19 mouse cellular contexts compared by ENCODE assay signal in genomic region chr8:117854301-117854700, GRCm38 (mm10). TPM values are rescaled to one million over a fixed set of nuclear protein-coding genes. Genes with fewer than 3 reads are reported as not detected.
DNase-seq lines count a peak whose midpoint lies in the region; ATAC-seq and TF ChIP-seq lines count a peak whose summit lies in the region.
"Had no signal": no experiment of that assay in that cellular context is flagged by ENCODE, and none has a peak within 500 bp of the region (broad histone marks: within the 10 kb centered on the region; RNA-seq: fewer than 3 reads in every experiment).

No protein-coding gene starts in this region.

- H3K27me3 ChIP-seq in CH12.LX (replicated peaks), result no peaks in the 10 kb centered on the region
- no peaks in the 10 kb centered on the region for H3K27me3 ChIP-seq in liver, embryonic 14.5 days (ENCODE audit: control insufficient read depth, insufficient read depth, low read length)
- no peaks in the 10 kb centered on the region for H3K27me3 ChIP-seq in stomach, postnatal 0 days (ENCODE audit: control insufficient read depth, insufficient read depth, low read length)
- H3K27me3 ChIP-seq: heart, embryonic 12.5 days had no signal

- dilution Hi-C loops in CH12.LX (cut with MboI; ENCODE audit: extremely low pct_ligation_motif_present, extremely low pct_unique_long_range_greater_than_20kb, low sequenced_read_pairs), result no loop called here

- WGBS in liver, embryonic 14.5 days (ENCODE audit: insufficient replicate concordance), result 22% methylated on average over 11 of the region's 11 CpGs
- 81% methylated on average over 11 of the region's 11 CpGs for WGBS in stomach, postnatal 0 days

- in situ Hi-C loops in CH12.LX (cut with MboI; ENCODE audit: low pct_ligation_motif_present, low pct_unique_long_range_greater_than_20kb, low sequenced_read_pairs), result loop anchor here (25.0 kb wide), 1 partner anchor 217 kb away; no protein-coding TSS in a partner anchor

- peak; percentile 71 for ATAC-seq in liver, embryonic 14.5 days (ENCODE audit: insufficient read depth)
- peak; percentile 40 for ATAC-seq in megakaryocyte progenitor cell, adult 5-6 weeks (replicated peaks; ENCODE audit: poor library complexity)
- ATAC-seq in stomach, postnatal 0 days (ENCODE audit: low FRiP score, low TSS enrichment), result no peak
- ATAC-seq: forebrain, embryonic 14.5 days; hindbrain, embryonic 16.5 days had no signal

- no peak for TF ChIP-seq CTCF in CH12.LX (conservative IDR thresholded peaks at IDR 0.05 in 1 of 2, IDR thresholded peaks at IDR 0.05 in 1 of 2; ENCODE audit: low read depth in 2 of 2, low read length in 2 of 2)
- no peak for TF ChIP-seq CTCF in liver, embryonic 14.5 days (IDR thresholded peaks at IDR 0.05; ENCODE audit: low read depth)
- no peak for TF ChIP-seq CTCF in stomach, postnatal 0 days (IDR thresholded peaks at IDR 0.05; ENCODE audit: low read depth)

- peak overlapping the region in 1 of 3 experiments; percentile 31 for H3K4me3 ChIP-seq in CH12.LX (replicated peaks in 1 of 3; ENCODE audit: low read depth in 2 of 3, low read length in 2 of 3, poor library complexity in 1 of 3)
- no peak overlapping the region for H3K4me3 ChIP-seq in liver, embryonic 14.5 days (ENCODE audit: insufficient read depth in 1 of 2, low read depth in 2 of 2, low read length in 2 of 2)
- no peak overlapping the region for H3K4me3 ChIP-seq in stomach, postnatal 0 days (ENCODE audit: low read depth, low read length)
- H3K4me3 ChIP-seq: embryonic facial prominence, embryonic 10.5 days; gastrocnemius, adult 2 months; heart, embryonic 12.5 days had no signal

- H3K9ac ChIP-seq in CH12.LX (ENCODE audit: insufficient read depth, low read depth), result peak overlapping the region; percentile 43
- no peak overlapping the region for H3K9ac ChIP-seq in liver, embryonic 14.5 days (replicated peaks)
- no peak overlapping the region for H3K9ac ChIP-seq in stomach, postnatal 0 days (ENCODE audit: low read length)
- H3K9ac ChIP-seq: heart, embryonic 12.5 days had no signal

- TF ChIP-seq EP300 in CH12.LX (IDR thresholded peaks at IDR 0.05; ENCODE audit: low read length), result no peak
- peak; percentile 61 for TF ChIP-seq EP300 in liver, embryonic 14.5 days (IDR thresholded peaks at IDR 0.05; ENCODE audit: low read depth)
- no peak for TF ChIP-seq EP300 in stomach, postnatal 0 days (optimal IDR thresholded peaks at IDR 0.05)

- peak overlapping the region; percentile 93 for H3K27ac ChIP-seq in CH12.LX (ENCODE audit: insufficient read depth, low read depth)
- peak overlapping the region; percentile 22; the same call in 1 of the 2 replicates for H3K27ac ChIP-seq in liver, embryonic 14.5 days
- H3K27ac ChIP-seq in stomach, postnatal 0 days (replicated peaks), result no peak overlapping the region
- H3K27ac ChIP-seq: embryonic facial prominence, embryonic 10.5 days; gastrocnemius, adult 2 months had no signal

- peak; percentile 30; the same call in 1 of the 2 replicates for TF ChIP-seq POLR2A in CH12.LX (IDR thresholded peaks at IDR 0.05; ENCODE audit: low read depth, low read length)

- H3K79me2 ChIP-seq in CH12.LX (replicated peaks; ENCODE audit: control insufficient read depth, extremely low read depth, insufficient read depth, poor library complexity, severe bottlenecking), result no peaks in the 10 kb centered on the region

- H3K9me3 ChIP-seq in CH12.LX (replicated peaks; ENCODE audit: low read length), result no peaks in the 10 kb centered on the region
- no peaks in the 10 kb centered on the region for H3K9me3 ChIP-seq in liver, embryonic 14.5 days (ENCODE audit: control insufficient read depth, low read length)
- H3K9me3 ChIP-seq in stomach, postnatal 0 days (ENCODE audit: control insufficient read depth, low read length), result no peaks in the 10 kb centered on the region
- H3K9me3 ChIP-seq: embryonic facial prominence, embryonic 10.5 days; heart, embryonic 12.5 days had no signal

- TF ChIP-seq RAD21 in CH12.LX (IDR thresholded peaks at IDR 0.05; ENCODE audit: low read depth, low read length), result no peak

- DNase-seq in CH12.LX (ENCODE audit: extremely low read depth), result peak; percentile 37
- DNase-seq in liver, result peak; percentile 54
- peak in 1 of 3 experiments; percentile 17 for DNase-seq in liver, embryonic 14.5 days (ENCODE audit: low read depth in 3 of 3, low spot score in 3 of 3)
- no peak for DNase-seq in lung, postnatal 25 days (ENCODE audit: low spot score)
- no peak for DNase-seq in stomach, postnatal 0 days (ENCODE audit: low spot score)
- no peak for DNase-seq in lung, postnatal 36 days
- DNase-seq in adrenal gland, adult 18-20 months (ENCODE audit: low spot score in 2 of 2), result no peak
- DNase-seq: adrenal gland, postnatal 14 days; cerebellum, adult 18-20 months; cerebellum, adult 9-11 months; cerebellum, postnatal 36 days; gastrocnemius, adult 2 months; gastrocnemius, postnatal 25 days; heart, postnatal 36 days had no signal

- H3K36me3 ChIP-seq in CH12.LX (replicated peaks in 1 of 2; ENCODE audit: control insufficient read depth in 1 of 2, insufficient read depth in 1 of 2, low read length in 1 of 2), result no peaks in the 10 kb centered on the region
- no peaks in the 10 kb centered on the region for H3K36me3 ChIP-seq in liver, embryonic 14.5 days (replicated peaks; ENCODE audit: control insufficient read depth, insufficient read depth, low read depth)
- no peaks in the 10 kb centered on the region for H3K36me3 ChIP-seq in stomach, postnatal 0 days (ENCODE audit: control insufficient read depth, insufficient read depth, low read length)
- H3K36me3 ChIP-seq: embryonic facial prominence, embryonic 10.5 days; heart, embryonic 12.5 days had no signal

- H3K4me2 ChIP-seq in CH12.LX (ENCODE audit: insufficient read depth, low read depth, poor library complexity, severe bottlenecking), result peak overlapping the region; percentile 76
- H3K4me2 ChIP-seq in liver, embryonic 14.5 days (ENCODE audit: low read depth), result peak overlapping the region; percentile 28
- H3K4me2 ChIP-seq in stomach, postnatal 0 days (replicated peaks; ENCODE audit: low read depth), result no peak overlapping the region
- H3K4me2 ChIP-seq: heart, embryonic 12.5 days had no signal

- H3K4me1 ChIP-seq in CH12.LX (ENCODE audit: control insufficient read depth in 1 of 2, insufficient read depth in 2 of 2), result peaks cover 14 to 34% of the 10 kb centered on the region in 2 experiments
- H3K4me1 ChIP-seq in liver, embryonic 14.5 days (replicated peaks; ENCODE audit: control insufficient read depth in 2 of 2, insufficient read depth in 2 of 2, low read length in 1 of 2), result peaks cover 2 to 24% of the 10 kb centered on the region in 2 experiments; a peak in 3 of 4 replicates
- H3K4me1 ChIP-seq in stomach, postnatal 0 days (replicated peaks; ENCODE audit: control insufficient read depth, insufficient read depth), result no peaks in the 10 kb centered on the region

TF ChIP-seq in CH12.LX, 34 proteins besides CTCF, POLR2A, EP300 and RAD21:
- TF ChIP-seq MXI1 (IDR thresholded peaks at IDR 0.05; ENCODE audit: low read depth, low read length), result no peak
- TF ChIP-seq ZC3H11A (IDR thresholded peaks at IDR 0.05; ENCODE audit: low read depth, low read length), result no peak
- no peak for TF ChIP-seq ZNF384 (IDR thresholded peaks at IDR 0.05; ENCODE audit: low read depth, low read length)
- TF ChIP-seq E2F4 (IDR thresholded peaks at IDR 0.05; ENCODE audit: insufficient replicate concordance, low read depth, low read length), result no peak
- no peak for TF ChIP-seq BHLHE40 (IDR thresholded peaks at IDR 0.05; ENCODE audit: low read depth, low read length)
- TF ChIP-seq IRF4 (IDR thresholded peaks at IDR 0.05; ENCODE audit: low read depth, low read length), result no peak
TF ChIP-seq in CH12.LX: peak in this region for 0.

RNA-seq across cellular contexts. Expression of gene Mphosph6, which starts 52.6 kb away (rescaled TPM):
- 89.6 and 114 TPM in 2 replicates for total RNA-seq in CH12.LX (2012; rRNA removed)
- 225 and 243 TPM in 2 replicates for total RNA-seq in CH12.LX (2014; rRNA removed)
- 232 and 241 TPM in 2 replicates for polyA plus RNA-seq in CH12.LX (2012; ENCODE audit: insufficient read length, low read depth)
- 12.7 and 21.9 TPM in 2 replicates for polyA plus RNA-seq in liver, embryonic 14.5 days (2012; rRNA removed)
- 34.4 and 37.5 TPM in 2 replicates for polyA plus RNA-seq in liver, embryonic 14.5 days (2014; fragmentation: Nextera tagmentation; extraction: Ambion mirVana)
- 67.2 and 69.9 TPM in 2 replicates for total RNA-seq in megakaryocyte progenitor cell, adult 5-6 weeks (2015)
- 46.5 and 47.4 TPM in 2 replicates for total RNA-seq in megakaryocyte progenitor cell, adult 5-6 weeks (2017)
- polyA plus RNA-seq in stomach, postnatal 0 days (2015; fragmentation: Nextera tagmentation; extraction: Ambion mirVana), result 34.6 and 35.0 TPM in 2 replicates
- 10 to 100 TPM; 13.2 to 16.9 TPM for total RNA-seq in adrenal gland, adult 18-20 months (2021)

Comparison
In these comparisons a context has a peak if more than half of its experiments do, and no peak if none do; other contexts are left out.
1. DNase-seq: peak in CH12.LX (single experiment) and liver (single experiment); none in lung, postnatal 25 days (single experiment), stomach, postnatal 0 days (single experiment), lung, postnatal 36 days (single experiment) and adrenal gland, adult 18-20 months (0 of 2).